Mouse (Mus musculus): ENCODE data around the gene Atrnl1. TPM values are rescaled to one million over a fixed set of nuclear protein-coding genes. Genes with fewer than 3 reads are reported as not detected.

Gene Atrnl1
- polyA plus RNA-seq, 1 experiment from 2014 or later = 4.0 TPM

DNA sequence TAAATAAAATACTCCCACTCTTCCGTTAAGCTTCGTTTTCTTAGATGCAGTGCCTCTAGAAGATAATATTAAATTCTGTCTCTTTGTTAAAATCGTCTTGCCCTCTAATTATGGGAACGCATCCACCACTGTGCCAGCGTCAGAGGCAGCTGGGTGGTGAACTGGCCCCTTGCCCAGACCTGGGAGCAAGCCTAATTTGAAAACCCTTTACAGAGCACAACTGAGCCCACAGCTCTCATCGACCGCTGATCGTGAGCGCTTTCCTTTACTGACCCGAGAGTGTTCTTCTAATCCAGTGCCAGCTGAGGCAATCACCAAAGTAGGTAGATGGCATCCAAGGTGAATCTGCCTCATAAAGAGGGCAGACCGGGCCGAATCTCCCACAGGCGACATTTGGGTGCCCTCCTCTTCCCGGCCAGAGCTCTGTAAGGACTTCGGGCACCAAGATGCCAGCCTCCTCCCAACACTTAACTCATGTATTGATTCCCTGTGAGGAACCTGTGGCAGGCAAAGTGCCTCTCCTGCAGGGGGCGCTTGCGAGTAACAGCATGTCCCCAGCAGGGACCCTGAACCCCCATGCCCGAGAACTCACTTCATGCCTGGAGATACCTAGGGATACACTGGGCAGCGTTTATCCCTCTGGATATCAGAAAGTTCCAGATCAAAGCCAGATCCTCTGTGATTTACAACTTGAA, 507.5 kb downstream of the Atrnl1 start:
- Histone ChIP-seq H3K4me3 (no peak overlapping the region), H3K27ac (no peak overlapping the region), H3K9me3 (peaks cover 7% of the 10 kb centered on the region), H3K27me3 (ENCODE audit: poor library complexity, severe bottlenecking) (peaks cover 9% of the 10 kb centered on the region; the same call in 1 of the 2 replicates), H3K36me3 (replicated peaks) (0 out of 2 replicates have a peak, but pooled peaks cover 5% of the 10 kb centered on the region), H3K4me1 (peaks cover 17% of the 10 kb centered on the region; the same call in 1 of the 2 replicates)
- DNase-seq (ENCODE audit: extremely low spot score, low spot score) = no peak
- WGBS = 92% methylated on average over 19 of the region's 19 CpGs

DNA sequence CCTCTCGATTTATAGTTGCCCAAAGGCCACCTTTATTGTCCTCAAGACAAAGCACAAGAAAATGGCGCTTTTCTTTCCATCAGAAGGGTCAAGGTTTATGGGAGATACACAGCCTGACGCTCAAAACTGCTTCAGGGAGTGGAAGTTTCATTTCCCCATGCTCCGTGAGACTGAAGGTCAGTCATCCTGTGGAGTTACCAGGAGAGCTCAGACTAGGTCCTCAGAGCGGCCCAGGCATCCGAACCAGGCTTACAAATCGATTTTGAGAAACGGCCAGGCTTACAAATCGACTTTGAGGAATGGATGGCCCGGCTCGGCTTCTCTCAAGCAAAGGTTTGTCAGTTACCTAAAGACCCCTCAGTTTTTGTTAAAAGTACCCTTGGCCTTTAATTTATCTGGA, 508.0 kb downstream of the Atrnl1 start:
- peaks cover 7% of the 10 kb centered on the region; the same call in 1 of the 2 replicates for H3K27me3 ChIP-seq (ENCODE audit: poor library complexity, severe bottlenecking)
- no peak for DNase-seq (ENCODE audit: extremely low spot score, low spot score)
- H3K36me3 ChIP-seq (replicated peaks) = 0 out of 2 replicates have a peak, but pooled peaks cover 5% of the 10 kb centered on the region
- H3K4me1 ChIP-seq = peaks cover 17% of the 10 kb centered on the region; the same call in 1 of the 2 replicates
- 91% methylated on average over 11 of the region's 11 CpGs for WGBS
- H3K9me3 ChIP-seq = peaks cover 7% of the 10 kb centered on the region
- no peak overlapping the region for H3K27ac ChIP-seq
- no peak overlapping the region for H3K4me3 ChIP-seq

DNA sequence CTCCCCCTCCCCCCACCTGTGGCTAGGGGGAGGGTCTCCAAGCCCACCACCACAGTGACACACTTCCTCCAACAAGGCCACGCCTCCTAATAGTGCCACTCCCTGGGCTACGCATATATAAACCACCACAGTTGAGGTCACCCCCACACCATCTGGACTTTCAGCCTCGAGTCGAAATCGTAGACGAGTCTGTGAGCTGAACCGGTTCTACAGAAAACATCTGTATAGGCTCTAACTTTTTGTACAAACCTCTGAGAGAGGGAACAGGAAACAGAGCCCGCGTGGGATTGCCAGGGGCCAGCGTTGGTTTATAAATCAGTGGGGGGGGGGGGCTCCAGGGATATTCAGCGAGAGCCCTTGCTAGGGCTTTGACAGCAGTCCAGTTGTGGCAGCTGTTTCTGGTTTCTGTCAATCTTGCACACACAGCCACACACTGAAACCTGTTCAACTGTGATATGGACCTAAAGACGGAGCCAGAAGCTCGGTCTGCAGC, 508.9 kb downstream of the Atrnl1 start:
- no peak overlapping the region for H3K27ac ChIP-seq
- H3K4me3 ChIP-seq = no peak overlapping the region

DNA sequence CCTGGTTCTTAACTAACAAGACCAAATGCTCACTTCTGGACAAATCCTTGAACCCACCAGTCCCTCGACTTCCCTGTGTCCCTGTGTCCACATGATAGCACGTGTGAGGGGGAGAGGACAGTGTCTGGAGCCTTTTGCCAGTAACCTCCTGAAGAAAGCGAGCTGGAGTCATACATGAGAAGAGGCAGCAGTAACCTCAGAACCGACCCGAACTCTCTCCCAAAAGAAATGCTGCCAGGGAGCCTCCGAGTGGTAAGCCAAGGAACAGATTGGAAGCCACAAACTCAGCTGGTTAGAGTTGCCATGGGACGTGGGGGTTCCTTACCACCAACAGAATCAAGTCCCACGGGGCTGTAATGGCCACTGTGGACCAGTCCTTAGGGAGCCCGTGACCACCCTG, 509.8 kb downstream of the Atrnl1 start:
- H3K4me1 ChIP-seq = peaks cover 21% of the 10 kb centered on the region
- WGBS = 93% methylated on average over 9 of the region's 9 CpGs
- H3K9me3 ChIP-seq = peaks cover 7% of the 10 kb centered on the region
- no peak overlapping the region for H3K27ac ChIP-seq
- DNase-seq (ENCODE audit: extremely low spot score, low spot score) = no peak
- H3K27me3 ChIP-seq (ENCODE audit: poor library complexity, severe bottlenecking) = peaks cover 7% of the 10 kb centered on the region; the same call in 1 of the 2 replicates
- H3K4me3 ChIP-seq = no peak overlapping the region
- 0 out of 2 replicates have a peak, but pooled peaks cover 5% of the 10 kb centered on the region for H3K36me3 ChIP-seq (replicated peaks)

More for the DNA sequence above, 508.9 kb downstream of the Atrnl1 start:
- no peak for DNase-seq (ENCODE audit: extremely low spot score, low spot score)
- peaks cover 17% of the 10 kb centered on the region; the same call in 1 of the 2 replicates for H3K4me1 ChIP-seq
- H3K36me3 ChIP-seq (replicated peaks) = 0 out of 2 replicates have a peak, but pooled peaks cover 5% of the 10 kb centered on the region
- H3K27me3 ChIP-seq (ENCODE audit: poor library complexity, severe bottlenecking) = peaks cover 7% of the 10 kb centered on the region; the same call in 1 of the 2 replicates
- H3K9me3 ChIP-seq = peaks cover 7% of the 10 kb centered on the region
- WGBS = 60% methylated on average over 13 of the region's 13 CpGs

DNA sequence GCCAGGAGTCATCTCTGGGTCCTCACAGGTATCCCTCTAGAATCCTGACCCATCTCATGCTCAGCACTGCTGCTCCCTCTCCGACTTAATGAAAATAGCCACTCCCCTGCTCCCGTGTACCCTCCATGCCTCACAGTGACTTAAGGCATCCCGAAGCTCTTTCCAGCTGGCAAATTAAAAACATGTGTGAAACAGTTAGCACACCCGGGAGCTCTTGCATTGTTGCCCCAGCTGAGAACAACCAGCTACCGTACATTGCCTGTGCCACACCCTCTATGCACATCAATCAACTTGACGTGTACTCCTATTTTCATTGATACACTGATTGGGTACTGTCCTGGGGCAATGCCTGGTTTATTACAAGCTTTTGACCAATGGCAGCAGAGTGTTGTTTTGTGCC, 510.8 kb downstream of the Atrnl1 start:
- Histone ChIP-seq H3K9me3 (peaks cover 7% of the 10 kb centered on the region), H3K27me3 (ENCODE audit: poor library complexity, severe bottlenecking) (peaks cover 7% of the 10 kb centered on the region; the same call in 1 of the 2 replicates), H3K4me1 (peaks cover 30% of the 10 kb centered on the region), H3K27ac (no peak overlapping the region), H3K4me3 (no peak overlapping the region), H3K36me3 (replicated peaks) (0 out of 2 replicates have a peak, but pooled peaks cover 5% of the 10 kb centered on the region)
- WGBS = 71% methylated on average over 6 of the region's 6 CpGs
- DNase-seq (ENCODE audit: extremely low spot score, low spot score) = no peak

DNA sequence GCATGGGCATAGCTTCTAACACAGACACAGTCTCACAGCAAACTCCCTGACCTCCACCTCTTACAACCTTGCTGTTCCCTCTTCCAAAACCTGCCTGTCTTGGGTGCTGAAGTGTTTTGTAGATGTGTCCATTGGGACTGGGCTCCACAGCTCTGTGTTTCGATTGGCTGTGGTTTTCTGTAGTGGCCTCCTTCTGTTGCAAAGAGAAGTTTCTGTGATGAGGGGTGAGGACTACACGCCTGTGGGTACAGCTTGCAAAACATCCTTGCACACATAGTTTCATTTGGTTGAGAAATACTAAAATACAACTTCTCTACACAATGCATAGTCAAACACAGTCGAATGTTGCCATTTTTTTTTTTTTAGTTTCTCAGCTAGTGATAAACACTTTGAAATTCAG, 512.8 kb downstream of the Atrnl1 start:
- no peak overlapping the region for H3K4me3 ChIP-seq
- H3K27ac ChIP-seq = no peak overlapping the region
- H3K9me3 ChIP-seq = peaks cover under 1% of the 10 kb centered on the region; the same call in 1 of the 2 replicates
- peaks cover 7% of the 10 kb centered on the region; the same call in 1 of the 2 replicates for H3K27me3 ChIP-seq (ENCODE audit: poor library complexity, severe bottlenecking)
- 0 out of 2 replicates have a peak, but pooled peaks cover under 1% of the 10 kb centered on the region for H3K36me3 ChIP-seq (replicated peaks)
- H3K4me1 ChIP-seq = peaks cover 33% of the 10 kb centered on the region
- no peak for DNase-seq (ENCODE audit: extremely low spot score, low spot score)
- WGBS = 90% methylated on average over 3 of the region's 3 CpGs

DNA sequence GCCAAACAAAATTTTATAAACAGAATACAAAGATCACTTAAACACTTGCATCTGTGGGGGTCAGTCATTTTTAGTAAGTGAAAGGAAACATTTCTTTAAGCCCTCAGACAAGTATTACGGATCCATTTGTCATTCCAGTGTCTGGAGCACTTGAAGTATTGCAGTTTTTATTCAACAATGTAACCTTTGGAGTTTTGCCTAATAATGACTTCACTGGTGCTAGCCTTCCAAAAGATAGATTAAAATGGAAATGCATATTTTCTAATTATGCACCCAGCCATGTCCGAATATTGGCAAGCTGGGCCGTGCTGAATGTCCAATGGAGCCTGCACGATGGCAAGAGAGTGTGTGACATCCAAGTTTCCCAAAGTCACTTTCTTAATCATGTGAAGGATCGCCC, 513.7 kb downstream of the Atrnl1 start:
- Histone ChIP-seq H3K36me3 (replicated peaks) (no peaks in the 10 kb centered on the region), H3K4me3 (no peak overlapping the region), H3K4me1 (peaks cover 30% of the 10 kb centered on the region), H3K9me3 (peaks cover 2% of the 10 kb centered on the region; the same call in 1 of the 2 replicates), H3K27ac (no peak overlapping the region), H3K27me3 (ENCODE audit: poor library complexity, severe bottlenecking) (peaks cover 7% of the 10 kb centered on the region; the same call in 1 of the 2 replicates)
- WGBS = 95% methylated on average over 5 of the region's 5 CpGs
- DNase-seq (ENCODE audit: extremely low spot score, low spot score) = no peak

DNA sequence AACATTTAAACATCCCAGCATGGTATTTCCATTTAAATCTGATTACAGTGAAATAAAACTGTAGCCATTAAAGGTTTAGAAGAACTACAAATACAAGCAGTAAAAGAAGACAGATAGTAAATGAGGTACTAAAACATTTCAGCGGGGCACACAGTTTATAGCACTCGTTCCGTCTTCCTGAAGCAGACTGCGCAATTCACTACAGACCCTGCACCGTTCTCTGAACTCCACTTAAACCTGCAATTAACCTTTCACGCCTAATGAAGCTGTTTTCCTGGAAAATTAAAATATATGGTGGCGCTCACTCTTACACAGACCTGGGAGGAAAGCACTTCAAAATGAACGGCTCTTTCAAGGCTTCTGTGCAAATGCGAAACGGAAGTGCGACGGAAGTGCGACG, 514.2 kb downstream of the Atrnl1 start:
- Histone ChIP-seq H3K9me3 (peaks cover 5% of the 10 kb centered on the region; the same call in 1 of the 2 replicates), H3K4me3 (no peak overlapping the region), H3K27ac (no peak overlapping the region), H3K27me3 (ENCODE audit: poor library complexity, severe bottlenecking) (peaks cover 7% of the 10 kb centered on the region; the same call in 1 of the 2 replicates), H3K36me3 (replicated peaks) (no peaks in the 10 kb centered on the region), H3K4me1 (peaks cover 26% of the 10 kb centered on the region)
- WGBS = 91% methylated on average over 14 of the region's 14 CpGs
- DNase-seq (ENCODE audit: extremely low spot score, low spot score) = no peak

DNA sequence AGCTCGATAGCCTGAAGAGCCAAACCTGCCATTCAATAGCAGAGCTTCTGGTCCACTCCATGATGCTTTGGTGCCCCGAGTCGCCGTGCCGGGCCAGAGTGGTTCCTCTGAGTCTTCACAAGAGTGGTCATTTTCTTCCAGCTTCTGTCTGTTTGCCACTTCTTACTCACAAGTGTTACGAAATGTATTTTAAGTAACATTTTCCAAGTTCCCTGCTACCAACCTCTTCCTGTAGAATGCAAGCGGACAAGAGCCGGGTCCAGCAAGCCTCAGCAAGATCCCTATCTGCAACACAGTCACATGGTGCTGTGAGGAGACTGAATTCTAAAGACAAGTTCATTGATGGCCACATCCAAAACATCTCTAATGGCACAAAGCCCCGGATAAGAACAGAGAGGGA, 521.1 kb downstream of the Atrnl1 start:
- 93% methylated on average over 9 of the region's 9 CpGs for WGBS
- peaks cover 5% of the 10 kb centered on the region for H3K36me3 ChIP-seq (replicated peaks)
- no peak overlapping the region for H3K27ac ChIP-seq
- peaks cover 11% of the 10 kb centered on the region; the same call in 1 of the 2 replicates for H3K27me3 ChIP-seq (ENCODE audit: poor library complexity, severe bottlenecking)
- peaks cover 5% of the 10 kb centered on the region; the same call in 1 of the 2 replicates for H3K9me3 ChIP-seq
- DNase-seq (ENCODE audit: extremely low spot score, low spot score) = no peak
- no peak overlapping the region for H3K4me3 ChIP-seq
- peaks cover 5% of the 10 kb centered on the region; the same call in 1 of the 2 replicates for H3K4me1 ChIP-seq

DNA sequence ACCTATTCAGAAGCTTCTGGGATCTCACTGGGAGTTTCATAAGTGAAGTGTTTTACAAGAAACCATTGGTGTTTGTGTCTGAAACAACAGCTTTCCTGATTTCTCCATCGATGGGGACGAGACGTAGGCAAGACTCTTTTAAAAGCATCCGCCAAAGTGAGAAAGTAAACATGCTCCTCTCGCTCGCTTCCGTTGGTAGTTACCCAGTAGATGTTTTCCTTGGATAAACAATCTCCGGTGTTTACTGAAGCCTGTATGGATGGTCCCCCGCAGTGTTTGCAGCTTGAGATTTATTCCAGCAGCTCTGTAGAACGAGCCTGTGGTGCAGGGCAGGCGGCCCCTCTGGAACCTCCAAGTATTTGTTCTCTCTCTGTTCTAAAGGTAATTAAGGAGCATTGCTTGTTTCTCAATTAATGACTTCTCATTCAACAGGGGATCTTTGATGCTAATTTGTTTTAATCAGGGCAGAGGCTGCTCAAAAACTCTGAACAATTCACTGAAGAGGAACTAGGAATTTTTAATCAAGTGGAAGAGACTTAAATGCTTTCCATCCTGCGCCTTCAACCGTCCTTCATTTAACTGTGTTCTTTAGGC, 529.5 kb downstream of the Atrnl1 start:
- peaks cover 77% of the 10 kb centered on the region for H3K27me3 ChIP-seq (ENCODE audit: poor library complexity, severe bottlenecking)
- 34% methylated on average over 13 of the region's 13 CpGs for WGBS
- H3K4me1 ChIP-seq = peaks cover 18% of the 10 kb centered on the region
- H3K36me3 ChIP-seq (replicated peaks) = no peaks in the 10 kb centered on the region
- no peaks in the 10 kb centered on the region for H3K9me3 ChIP-seq
- H3K27ac ChIP-seq = no peak overlapping the region
- peak; percentile 26 for DNase-seq (ENCODE audit: extremely low spot score, low spot score)
- H3K4me3 ChIP-seq = no peak overlapping the region

DNA sequence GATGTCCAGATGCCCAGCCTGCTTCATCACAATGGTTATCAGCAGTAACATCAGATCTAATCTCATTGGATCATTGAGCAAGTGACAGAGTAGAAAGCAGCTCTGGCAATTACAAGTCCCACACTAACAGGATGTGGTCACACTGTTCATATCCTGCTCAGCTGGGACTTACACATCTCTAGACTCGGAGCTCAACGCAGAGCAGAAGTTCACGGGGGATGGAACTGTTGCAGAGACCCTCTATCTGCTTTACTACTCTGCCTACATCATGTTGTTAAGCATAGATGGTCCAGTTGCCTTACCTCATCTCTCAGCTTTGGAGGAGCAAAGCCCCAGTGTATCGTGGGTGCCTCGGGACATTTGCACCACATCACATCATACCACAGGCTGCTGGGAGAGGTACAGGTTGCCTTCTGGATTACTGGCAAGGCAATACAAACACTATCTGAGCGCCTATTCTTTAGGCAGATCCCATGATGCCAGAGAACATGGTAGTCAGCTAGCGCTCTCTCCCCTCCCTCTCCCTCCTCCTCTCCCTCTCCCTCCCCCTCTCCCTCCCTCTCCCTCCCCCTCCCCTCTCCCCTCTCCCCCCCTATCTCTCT, 533.1 kb downstream of the Atrnl1 start:
- Histone ChIP-seq H3K27ac (no peak overlapping the region), H3K4me3 (no peak overlapping the region), H3K27me3 (ENCODE audit: poor library complexity, severe bottlenecking) (peaks cover 50% of the 10 kb centered on the region), H3K9me3 (no peaks in the 10 kb centered on the region), H3K36me3 (replicated peaks) (no peaks in the 10 kb centered on the region), H3K4me1 (peaks cover 13% of the 10 kb centered on the region)
- 93% methylated on average over 7 of the region's 7 CpGs for WGBS
- no peak for DNase-seq (ENCODE audit: extremely low spot score, low spot score)

DNA sequence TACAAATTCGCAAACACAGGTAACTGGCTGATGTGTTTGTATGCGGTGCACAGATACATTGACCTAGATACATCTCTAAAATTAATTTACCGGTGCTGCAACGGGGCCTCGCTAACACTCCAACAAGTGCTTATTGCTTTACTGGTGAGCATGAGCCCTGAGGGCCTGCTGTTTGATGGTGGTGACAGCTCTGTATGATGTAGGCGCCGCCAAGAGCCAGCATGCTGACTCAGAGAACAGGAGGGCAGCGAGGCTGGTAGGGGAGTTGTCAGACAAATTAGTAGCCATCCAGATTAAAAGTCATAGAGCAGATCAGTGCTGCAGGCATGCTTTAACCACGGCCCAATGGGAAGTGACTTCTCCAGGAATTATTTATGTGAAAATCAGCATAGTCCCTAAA, 534.7 kb downstream of the Atrnl1 start:
- Histone ChIP-seq H3K4me3 (no peak overlapping the region), H3K36me3 (replicated peaks) (no peaks in the 10 kb centered on the region), H3K4me1 (peaks cover 7% of the 10 kb centered on the region), H3K9me3 (no peaks in the 10 kb centered on the region), H3K27me3 (ENCODE audit: poor library complexity, severe bottlenecking) (peaks cover 49% of the 10 kb centered on the region), H3K27ac (no peak overlapping the region)
- no peak for DNase-seq (ENCODE audit: extremely low spot score, low spot score)
- 87% methylated on average over 9 of the region's 9 CpGs for WGBS

Data from forebrain, embryonic 10.5 days (tissue).